Mouse (Mus musculus) ES-E14 (cell line): ENCODE data around the gene Gm1113. TPM values are rescaled to one million over a fixed set of nuclear protein-coding genes. Genes with fewer than 3 reads are reported as not detected.

Source experiments
- DNase-seq: peaks from one replicate; pipeline ENCODE4 v3.0.0-alpha.2; 2013; ENCODE audit warnings: low read depth, low spot score
- H3K27ac ChIP-seq: 2 replicates; pipeline ENCODE4 v1.5.1; 2012; ENCODE audit warnings: low read depth, mild to moderate bottlenecking, low read length, moderate library complexity, mixed read lengths; ENCODE audit not compliant: poor library complexity, insufficient read depth, severe bottlenecking
- H3K36me3 ChIP-seq: 2 replicates; pipeline ENCODE4 v1.6.1; 2012; ENCODE audit warnings: mild to moderate bottlenecking, low read length, moderate library complexity, mixed read lengths; ENCODE audit not compliant: control insufficient read depth, poor library complexity, insufficient read depth, severe bottlenecking
- H3K4me1 ChIP-seq, 2 experiments: fragments of 150-350 bp in 1 of 2; sonication (generic) in 1 of 2; 2 replicates each; pipeline ENCODE4 v1.6.1; 2012; ENCODE audit warnings: low read length in 2 of 2, mild to moderate bottlenecking in 1 of 2, mixed read lengths in 1 of 2; ENCODE audit not compliant: control insufficient read depth in 2 of 2, insufficient read depth in 2 of 2, poor library complexity in 1 of 2
- H3K4me3 ChIP-seq, 2 experiments: fragments of 150-350 bp in 1 of 2; sonication (generic) in 1 of 2; 2 replicates each; pipeline ENCODE4 v1.5.1; 2012; ENCODE audit warnings: low read length in 2 of 2, low read depth in 1 of 2, mild to moderate bottlenecking in 1 of 2, mixed read lengths in 1 of 2; ENCODE audit not compliant: insufficient read depth in 1 of 2, poor library complexity in 1 of 2, severe bottlenecking in 1 of 2
- H3K9ac ChIP-seq: 2 replicates; pipeline ENCODE4 v1.6.1; 2012; ENCODE audit warnings: low read depth, mild to moderate bottlenecking, low read length, mixed read lengths; ENCODE audit not compliant: poor library complexity, insufficient read depth, severe bottlenecking
- H3K9me3 ChIP-seq: fragments of 150-350 bp; sonication (generic); 2 replicates; pipeline ENCODE4 v1.6.1; 2012; ENCODE audit warnings: low read depth, mild to moderate bottlenecking, low read length; ENCODE audit not compliant: control insufficient read depth, insufficient read depth
- CHD2 ChIP-seq: IDR thresholded peaks from 2 replicates; pipeline ENCODE4 v1.6.1; 2014; ENCODE audit warnings: mild to moderate bottlenecking, low read depth, low read length, inconsistent platforms
- HCFC1 ChIP-seq: IDR thresholded peaks from 2 replicates; pipeline ENCODE4 v1.6.1; 2012; ENCODE audit warnings: low read length, inconsistent platforms, borderline replicate concordance; ENCODE audit not compliant: insufficient read depth
- MAFK ChIP-seq: IDR thresholded peaks from 2 replicates; pipeline ENCODE4 v1.6.1; 2014; ENCODE audit warnings: mild to moderate bottlenecking, low read depth, low read length, inconsistent platforms; ENCODE audit not compliant: insufficient read depth
- ZC3H11A ChIP-seq: IDR thresholded peaks from 2 replicates; pipeline ENCODE4 v1.6.1; 2012; ENCODE audit warnings: low read depth, mild to moderate bottlenecking, inconsistent platforms, low read length, borderline replicate concordance
- ZNF384 ChIP-seq: IDR thresholded peaks from 2 replicates; pipeline ENCODE4 v1.6.1; 2012; ENCODE audit warnings: low read depth, low read length, inconsistent platforms
- in situ Hi-C, 2 experiments: fragments of 600-800 bp; cut with MboI; formaldehyde crosslinking; loops; one replicate each; pipeline ENCODE4 v1.15.1; 2025; ENCODE audit warnings: low sequenced_read_pairs in 2 of 2, inconsistent platforms in 1 of 2; ENCODE audit not compliant: unreplicated experiment in 2 of 2
- total RNA-seq: library from RNA; depleted of rRNA; stranded (reverse); fragments of 300-350 nt; gene quantifications from 2 replicates; pipeline ENCODE4 v1.2.3, GENCODE M21; 2012; rRNA removed

Gene Gm1113
- total RNA-seq, 1 experiment: not detected

DNA sequence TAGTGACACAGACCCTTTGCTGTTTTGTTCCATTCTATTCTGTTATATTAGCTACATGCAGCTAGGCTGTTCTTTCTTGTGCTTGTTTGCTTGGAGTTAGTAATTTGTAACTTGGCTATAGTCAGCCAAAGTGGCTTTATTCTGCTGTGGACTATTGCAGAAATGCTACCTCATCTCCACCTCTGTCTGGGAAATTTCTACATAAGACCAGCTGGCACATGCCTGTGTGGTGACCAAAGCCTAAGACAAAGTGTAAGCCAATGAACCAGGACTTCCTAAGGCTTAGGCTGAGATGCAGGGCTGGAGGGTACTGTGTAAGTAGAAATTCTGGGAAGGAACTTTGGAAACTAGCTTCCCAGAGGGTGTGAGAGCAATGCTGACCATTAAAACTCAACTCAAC is 49.2 kb downstream of the Gm1113 start:
- TF ChIP-seq ZC3H11A (no peak), CHD2 (no peak), ZNF384 (no peak), HCFC1 (no peak), MAFK (no peak)
- H3K4me1 ChIP-seq: no peaks in the 10 kb centered on the region

GRCm38 (mm10) chr9:35467264-35467817 is 50.7 kb downstream of the Gm1113 start:
- H3K9ac ChIP-seq: no peak overlapping the region
- H3K4me3 ChIP-seq: no peak overlapping the region
- TF ChIP-seq ZC3H11A: no peak
- TF ChIP-seq HCFC1: no peak
- TF ChIP-seq ZNF384: no peak
- TF ChIP-seq MAFK: no peak
- no peak for TF ChIP-seq CHD2
- in situ Hi-C loops: no loop called here
- H3K36me3 ChIP-seq: peaks cover 2% of the 10 kb centered on the region
- no peak for DNase-seq
- no peaks in the 10 kb centered on the region for H3K4me1 ChIP-seq
- H3K9me3 ChIP-seq: no peaks in the 10 kb centered on the region
- H3K27ac ChIP-seq: no peak overlapping the region

More for the DNA sequence above, 49.2 kb downstream of the Gm1113 start:
- no peaks in the 10 kb centered on the region; the same call in none of the 2 replicates for H3K36me3 ChIP-seq
- in situ Hi-C loops: no loop called here
- H3K9me3 ChIP-seq: no peaks in the 10 kb centered on the region
- H3K9ac ChIP-seq: no peak overlapping the region
- H3K27ac ChIP-seq: no peak overlapping the region
- H3K4me3 ChIP-seq: no peak overlapping the region
- no peak for DNase-seq

- in situ Hi-C loops: no loop called here
- Histone ChIP-seq H3K4me1 (no peaks in the 10 kb centered on the region), H3K9ac (no peak overlapping the region), H3K9me3 (no peaks in the 10 kb centered on the region), H3K27ac (no peak overlapping the region), H3K36me3 (peaks cover 3% of the 10 kb centered on the region; the same call in 1 of the 2 replicates), H3K4me3 (no peak overlapping the region)
- TF ChIP-seq ZC3H11A: no peak
- TF ChIP-seq HCFC1: no peak
- no peak for TF ChIP-seq CHD2
- no peak for TF ChIP-seq MAFK
- no peak for TF ChIP-seq ZNF384
- DNase-seq: no peak
Measured at GRCm38 (mm10) chr9:35459594-35459993, 58.5 kb downstream of the Gm1113 start.

Other genes starting within 250 kb of the Gm1113 start
- 13.4 and 17.4 TPM in 2 replicates for gene Cdon, start 97.1 kb downstream of the Gm1113 start, total RNA-seq
- 1.6 and 1.8 TPM in 2 replicates for gene Ddx25, start 40.3 kb upstream of the Gm1113 start, total RNA-seq
- 20.6 and 25.6 TPM in 2 replicates for gene Pus3, start 40.3 kb upstream of the Gm1113 start, total RNA-seq
- 1.2 and 1.6 TPM in 2 replicates for gene Pate2, start 52.0 kb upstream of the Gm1113 start, total RNA-seq
- gene Hyls1, start 52.1 kb upstream of the Gm1113 start, total RNA-seq: 14.6 and 17.6 TPM in 2 replicates
- not detected in 2 replicates for gene Pate4, start 93.7 kb upstream of the Gm1113 start, total RNA-seq
- 0.13 TPM in 1 of 2 replicates, not detected in the other for gene Pate3, start 129.9 kb upstream of the Gm1113 start, total RNA-seq
- gene Pate1, start 169.1 kb upstream of the Gm1113 start, total RNA-seq: not detected in 2 replicates
- gene Gm17677, start 222.8 kb upstream of the Gm1113 start, total RNA-seq: not detected in 2 replicates